Mouse (Mus musculus): Measurements from ENCODE around the gene Mfsd8.
"Not testable (repeated sequence)": the region's sequence is repeated elsewhere in the genome, so short reads cannot be mapped to it uniquely, and the experiment has no call there.

The Mfsd8 gene

GRCm38 (mm10) chr3:40846473-40846956 is at the start of gene Mfsd8:
Gene Mfsd8 (minus strand): TSS chr3:40846886.
- DNase-seq (ENCODE audit: extremely low spot score, low read depth, low spot score) = peak; percentile 89

- DNase-seq (ENCODE audit: extremely low spot score, low read depth, low spot score) = not testable (repeated sequence)
These were observed 47.6 kb upstream of the Mfsd8 start for GRCm38 (mm10) chr3:40894336-40894735.

GRCm38 (mm10) chr3:40893816-40894258 is 47.2 kb upstream of the Mfsd8 start:
- peak; percentile 93 for DNase-seq (ENCODE audit: extremely low spot score, low read depth, low spot score)

GRCm38 (mm10) chr3:40853123-40853738 is 6.5 kb upstream of the Mfsd8 start:
- not testable (repeated sequence) for DNase-seq (ENCODE audit: extremely low spot score, low read depth, low spot score)

DNA sequence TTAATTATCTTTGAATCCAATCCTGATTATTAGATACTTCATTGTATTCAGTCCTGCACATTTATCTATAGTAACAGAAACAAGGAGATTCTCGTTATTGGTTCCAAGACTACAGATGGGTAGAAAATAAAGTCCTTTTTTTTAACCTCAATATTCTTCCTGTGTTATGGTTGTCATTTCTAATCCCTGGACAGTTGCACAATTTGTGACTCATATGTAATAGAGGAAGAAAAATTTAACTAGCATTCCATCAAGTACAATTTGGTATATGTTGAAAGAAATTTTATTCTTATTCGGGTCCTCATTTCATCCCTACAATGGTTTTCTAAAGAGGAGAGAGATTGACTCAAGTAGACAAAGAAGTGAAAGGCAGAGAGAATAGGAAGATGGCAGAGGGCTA is 1.2 kb upstream of the Mfsd8 start:
- not testable (repeated sequence) for DNase-seq (ENCODE audit: extremely low spot score, low read depth, low spot score)

DNA sequence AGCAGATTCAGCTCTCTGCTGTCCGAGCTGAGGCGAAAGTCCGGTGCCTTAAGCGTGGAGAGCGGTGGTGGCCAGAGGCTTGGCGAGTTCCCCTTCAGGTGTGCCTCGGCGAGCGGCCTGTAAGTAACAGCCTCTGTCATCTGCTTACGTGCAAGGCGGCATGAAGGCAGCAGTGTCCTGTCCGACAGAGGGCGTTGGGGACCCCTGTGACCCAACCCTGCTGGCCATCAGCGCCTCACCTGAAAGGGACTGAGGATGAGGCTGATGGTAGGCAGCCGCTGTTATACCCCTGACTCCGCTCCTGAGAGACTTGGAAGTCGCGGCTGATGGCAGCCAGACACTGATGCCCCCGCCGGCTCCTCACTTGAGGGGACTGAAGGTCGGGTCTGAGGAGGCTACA is 332 bp upstream of the Mfsd8 start:
- not testable (repeated sequence) for DNase-seq (ENCODE audit: extremely low spot score, low read depth, low spot score)

DNA sequence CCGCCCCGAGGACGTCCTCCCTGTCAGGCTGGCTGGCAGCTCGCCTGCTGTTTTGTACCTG is 101 bp upstream of the Mfsd8 start, which contains the start of gene Abhd18:
TSS of gene Abhd18 (plus strand) at position 14 of the 61 bp plus-strand sequence.
- not testable (repeated sequence) for DNase-seq (ENCODE audit: extremely low spot score, low read depth, low spot score)

- not testable (repeated sequence) for DNase-seq (ENCODE audit: extremely low spot score, low read depth, low spot score)
These were observed 1.2 kb downstream of the Mfsd8 start for GRCm38 (mm10) chr3:40845521-40845920.

- no peak for DNase-seq (ENCODE audit: extremely low spot score, low read depth, low spot score)
These were observed 33.4 kb downstream of the Mfsd8 start for GRCm38 (mm10) chr3:40813275-40813674.

DNA sequence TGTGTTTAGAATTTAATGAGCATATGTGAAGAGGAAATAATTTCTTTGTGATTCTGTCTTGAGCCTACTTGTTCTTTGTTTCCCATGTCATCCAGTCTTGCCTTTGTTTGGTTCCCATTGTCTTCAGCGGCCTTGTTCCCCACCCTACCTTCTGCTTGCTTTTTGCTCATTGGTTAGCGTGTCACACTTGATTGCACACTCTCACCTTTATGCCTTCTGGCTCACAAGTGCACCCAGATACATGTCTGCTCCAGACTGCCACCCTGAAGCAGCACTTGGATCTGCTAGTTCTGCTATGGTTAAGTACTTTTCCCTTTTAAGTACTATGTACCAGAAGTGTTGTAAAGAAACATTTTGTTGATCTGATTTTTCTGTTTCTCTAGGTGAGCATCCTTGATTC is 36.8 kb downstream of the Mfsd8 start:
- DNase-seq (ENCODE audit: extremely low spot score, low read depth, low spot score) = no peak

DNA sequence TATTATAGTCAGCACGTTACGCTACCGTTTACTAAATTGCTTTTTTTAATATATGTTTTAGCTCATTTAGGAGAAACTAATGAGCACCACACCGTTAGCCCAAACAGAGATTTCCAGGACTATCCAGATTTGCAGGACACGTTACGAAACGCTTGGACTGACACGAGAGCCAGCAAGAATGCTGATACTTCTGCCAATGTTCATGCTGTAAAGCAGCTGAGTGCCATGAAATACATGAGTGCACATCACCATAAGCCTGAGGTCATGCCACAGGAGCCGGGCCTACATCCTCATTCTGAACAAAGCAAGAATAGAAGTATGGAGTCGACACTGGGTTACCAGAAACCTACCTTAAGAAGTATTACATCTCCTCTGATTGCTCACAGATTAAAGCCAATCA is 38.0 kb downstream of the Mfsd8 start:
- no peak for DNase-seq (ENCODE audit: extremely low spot score, low read depth, low spot score)

- no peak for DNase-seq (ENCODE audit: extremely low spot score, low read depth, low spot score)
These were observed 39.8 kb downstream of the Mfsd8 start for GRCm38 (mm10) chr3:40806871-40807270.

DNA sequence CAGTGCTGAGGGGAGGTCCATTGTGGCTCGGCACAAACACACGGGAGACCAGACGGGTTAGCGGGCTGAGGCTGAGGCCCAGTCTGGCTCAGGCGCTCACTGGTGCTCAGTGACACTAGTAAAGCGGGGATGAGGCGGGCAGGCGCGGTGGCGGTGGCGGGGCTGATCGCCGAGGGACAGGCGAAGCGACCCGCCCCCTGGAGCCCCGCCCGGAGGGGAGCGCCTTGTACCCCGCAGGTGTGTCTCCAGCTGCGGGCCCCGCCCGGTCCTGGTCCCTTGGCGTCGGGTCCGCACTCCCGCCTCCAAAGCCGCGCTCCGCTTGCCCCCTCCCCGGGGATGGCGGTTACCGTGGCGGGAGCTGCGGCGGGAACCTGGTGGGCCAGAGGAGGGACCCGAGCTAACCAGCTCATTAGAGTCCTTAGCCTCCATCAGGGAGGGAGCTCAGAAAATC is 46.3 kb downstream of the Mfsd8 start:
- DNase-seq (ENCODE audit: extremely low spot score, low read depth, low spot score) = no peak

GRCm38 (mm10) chr3:40799530-40800372 is 46.9 kb downstream of the Mfsd8 start, which contains the start of gene Plk4:
Gene Plk4 (plus strand): TSS chr3:40800019.
- peak; percentile 94 for DNase-seq (ENCODE audit: extremely low spot score, low read depth, low spot score)

- DNase-seq (ENCODE audit: extremely low spot score, low read depth, low spot score) = no peak
These were observed 48.2 kb downstream of the Mfsd8 start for GRCm38 (mm10) chr3:40798500-40798899.

GRCm38 (mm10) chr3:40798054-40798453 is 48.6 kb downstream of the Mfsd8 start:
- no peak for DNase-seq (ENCODE audit: extremely low spot score, low read depth, low spot score)

- DNase-seq (ENCODE audit: extremely low spot score, low read depth, low spot score) = no peak
These were observed 52.9 kb downstream of the Mfsd8 start for GRCm38 (mm10) chr3:40793783-40794182.
